Mouse (Mus musculus) heart, adult 8-10 months (tissue): Measurements from ENCODE around the gene Inpp5a. TPM values are rescaled to one million over a fixed set of nuclear protein-coding genes. Genes with fewer than 3 reads are reported as not detected.

Experiments
- DNase-seq: peaks from one replicate; pipeline ENCODE4 v3.0.0; 2022; ENCODE audit warnings: low spot score
- total RNA-seq, 4 experiments: library from RNA; stranded (reverse); gene quantifications; 2 replicates each; pipeline ENCODE4 v1.2.4; 2022

Inpp5a gene
- total RNA-seq, 4 experiments from 2014 or later, result 291 to 307 (median 299) TPM

- no peak for DNase-seq
Measured at GRCm38 (mm10) chr7:139576064-139576686, 187.3 kb downstream of the Inpp5a start.

GRCm38 (mm10) chr7:139579261-139579905 is 190.5 kb downstream of the Inpp5a start:
- DNase-seq, result no peak

- no peak for DNase-seq
Measured at GRCm38 (mm10) chr7:139580851-139581775, 192.2 kb downstream of the Inpp5a start.

GRCm38 (mm10) chr7:139581801-139582571 is 193.1 kb downstream of the Inpp5a start:
- DNase-seq, result no peak

- peak; percentile 8 for DNase-seq
Measured at GRCm38 (mm10) chr7:139582595-139582994, 193.7 kb downstream of the Inpp5a start, which contains the start of gene Nkx6-2. Gene Nkx6-2 (minus strand): TSS chr7:139582797.

- no peak for DNase-seq
Measured at GRCm38 (mm10) chr7:139583094-139583737, 194.3 kb downstream of the Inpp5a start.

GRCm38 (mm10) chr7:139584221-139585175 is 195.6 kb downstream of the Inpp5a start:
- DNase-seq, result no peak

- no peak for DNase-seq
Measured at GRCm38 (mm10) chr7:139585183-139585821, 196.4 kb downstream of the Inpp5a start.

GRCm38 (mm10) chr7:139587919-139588318 is 199.0 kb downstream of the Inpp5a start:
- DNase-seq, result no peak

- DNase-seq, result no peak
Measured at GRCm38 (mm10) chr7:139590302-139590701, 201.4 kb downstream of the Inpp5a start.

- DNase-seq, result no peak
Measured at GRCm38 (mm10) chr7:139591311-139591710, 202.4 kb downstream of the Inpp5a start.

GRCm38 (mm10) chr7:139595311-139595710 is 206.4 kb downstream of the Inpp5a start:
- DNase-seq, result no peak

GRCm38 (mm10) chr7:139595862-139596261 is 207.0 kb downstream of the Inpp5a start:
- DNase-seq, result no peak

GRCm38 (mm10) chr7:139610328-139610727 is 221.4 kb downstream of the Inpp5a start:
- DNase-seq, result no peak

- peak; percentile 47 for DNase-seq
Measured at GRCm38 (mm10) chr7:139615767-139616766, 227.2 kb downstream of the Inpp5a start.

GRCm38 (mm10) chr7:139622568-139622967 is 233.7 kb downstream of the Inpp5a start:
- no peak for DNase-seq

- no peak for DNase-seq
Measured at GRCm38 (mm10) chr7:139625156-139625555, 236.2 kb downstream of the Inpp5a start.
